Mouse (Mus musculus) embryonic facial prominence, embryonic 10.5 days (tissue): ENCODE data around the gene Gm49396. TPM values are rescaled to one million over a fixed set of nuclear protein-coding genes. Genes with fewer than 3 reads are reported as not detected.

Experiments
- DNase-seq: peaks from one replicate; pipeline ENCODE4 v3.0.0-alpha.2; 2017; ENCODE audit warnings: low spot score
- H3K27ac ChIP-seq: fragments of 300-500 bp; sonication (generic); replicated peaks from 2 replicates; pipeline ENCODE4 v1.5.1; 2016; ENCODE audit warnings: mild to moderate bottlenecking
- H3K27me3 ChIP-seq: fragments of 300-500 bp; sonication (generic); replicated peaks from 2 replicates; pipeline ENCODE4 v1.6.1; 2016; ENCODE audit warnings: low read depth, mild to moderate bottlenecking; ENCODE audit not compliant: poor library complexity, severe bottlenecking
- H3K36me3 ChIP-seq: fragments of 300-500 bp; sonication (generic); replicated peaks from 2 replicates; pipeline ENCODE4 v1.6.1; 2016; ENCODE audit warnings: mild to moderate bottlenecking, moderate library complexity
- H3K4me1 ChIP-seq: fragments of 300-500 bp; sonication (generic); 2 replicates; pipeline ENCODE4 v1.6.1; 2016
- H3K4me3 ChIP-seq: fragments of 300-500 bp; sonication (generic); 2 replicates; pipeline ENCODE4 v1.5.1; 2016; ENCODE audit warnings: mild to moderate bottlenecking, moderate library complexity
- H3K9me3 ChIP-seq: fragments of 300-500 bp; sonication (generic); 2 replicates; pipeline ENCODE4 v1.6.1; 2016; ENCODE audit warnings: mild to moderate bottlenecking
- WGBS: fragments of 180-500 bp; shearing (Covaris S2); methylation state at CpG from one replicate; pipeline ENCODE4 v1.1.7; 2016; 5-methylcytosine and 5-hydroxymethylcytosine counted together
- polyA plus RNA-seq: library from polyadenylated mRNA; unstranded; fragments of >200 nt; fragmentation: Nextera tagmentation; extraction: Ambion mirVana; gene quantifications from 2 replicates; pipeline ENCODE4 v1.2.1, GENCODE M21; 2016

Gm49396 gene
- polyA plus RNA-seq, 1 experiment from 2014 or later: 14.2 TPM

DNA sequence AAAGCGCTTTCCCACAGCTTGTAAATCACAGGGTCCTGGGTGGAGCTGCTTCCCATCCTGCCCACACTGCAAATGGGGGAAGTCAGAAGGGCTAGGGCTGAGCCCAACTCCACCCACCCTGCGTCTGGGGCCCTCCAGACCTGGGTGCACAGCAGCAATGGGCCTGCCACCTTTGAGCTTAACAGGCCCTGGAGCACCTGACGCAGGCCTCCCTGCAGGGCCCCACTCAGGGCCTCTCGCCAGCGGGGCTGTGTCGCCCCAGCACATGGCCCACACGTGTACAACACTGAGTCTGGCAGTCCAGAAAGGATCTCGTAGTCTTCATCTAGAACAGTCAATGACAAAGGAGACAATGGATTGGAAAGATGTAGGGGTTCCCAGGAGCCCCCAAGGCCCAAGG is 16.8 kb downstream of the Gm49396 start:
- Histone ChIP-seq H3K4me3 (no peak overlapping the region), H3K36me3 (peaks cover 100% of the 10 kb centered on the region), H3K4me1 (no peaks in the 10 kb centered on the region), H3K9me3 (no peaks in the 10 kb centered on the region), H3K27ac (no peak overlapping the region), H3K27me3 (no peaks in the 10 kb centered on the region)
- no peak for DNase-seq
- 96% methylated on average over 8 of the region's 8 CpGs for WGBS

DNA sequence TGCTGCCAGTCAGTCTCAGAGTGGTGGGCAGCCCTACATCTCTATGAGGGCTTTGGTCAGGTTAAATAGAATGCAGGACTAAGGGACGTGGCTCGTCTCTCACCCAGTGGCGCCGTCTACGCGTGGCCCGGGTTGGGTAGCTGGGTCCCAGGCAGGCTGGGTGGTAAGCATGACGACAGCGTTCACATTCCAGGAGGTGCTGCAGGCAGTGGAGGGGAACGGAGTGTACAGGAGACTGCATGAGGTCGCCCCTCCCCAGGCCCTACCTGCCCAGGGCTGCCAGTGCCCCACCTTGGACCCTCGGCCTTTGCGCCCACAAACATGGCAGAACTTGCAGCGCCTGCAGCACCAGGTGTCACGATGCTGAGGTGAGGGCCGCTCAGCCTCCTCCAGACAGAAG is 18.4 kb downstream of the Gm49396 start:
- WGBS: 95% methylated on average over 16 of the region's 16 CpGs
- no peaks in the 10 kb centered on the region for H3K27me3 ChIP-seq
- H3K36me3 ChIP-seq: peaks cover 100% of the 10 kb centered on the region
- H3K4me1 ChIP-seq: peaks cover 1% of the 10 kb centered on the region
- no peak overlapping the region for H3K4me3 ChIP-seq
- H3K27ac ChIP-seq: no peak overlapping the region
- DNase-seq: no peak
- no peaks in the 10 kb centered on the region for H3K9me3 ChIP-seq

DNA sequence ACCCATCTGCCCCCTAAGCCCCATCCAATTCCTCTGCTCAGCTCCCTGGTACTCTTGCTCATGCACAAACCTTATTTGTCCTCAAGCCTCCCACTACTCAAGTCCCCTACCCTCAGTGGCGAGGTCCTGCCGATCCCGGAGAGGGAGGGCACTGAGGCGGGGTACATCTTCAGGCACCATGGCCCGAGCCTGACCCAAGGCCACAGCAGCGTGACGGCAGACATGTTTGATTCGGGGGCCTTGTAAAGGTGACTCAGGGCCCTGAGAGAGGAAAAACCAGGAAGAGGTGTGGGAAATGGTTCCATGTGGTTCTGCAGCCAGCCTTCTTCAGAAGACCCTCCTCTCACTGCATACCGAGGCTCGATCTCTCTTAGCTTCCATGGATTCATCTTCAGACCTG is 21.2 kb downstream of the Gm49396 start:
- Histone ChIP-seq H3K9me3 (no peaks in the 10 kb centered on the region), H3K27ac (no peak overlapping the region), H3K4me3 (no peak overlapping the region), H3K27me3 (no peaks in the 10 kb centered on the region), H3K4me1 (peaks cover 15% of the 10 kb centered on the region), H3K36me3 (peaks cover 78% of the 10 kb centered on the region)
- WGBS: 93% methylated on average over 10 of the region's 10 CpGs
- DNase-seq: no peak

DNA sequence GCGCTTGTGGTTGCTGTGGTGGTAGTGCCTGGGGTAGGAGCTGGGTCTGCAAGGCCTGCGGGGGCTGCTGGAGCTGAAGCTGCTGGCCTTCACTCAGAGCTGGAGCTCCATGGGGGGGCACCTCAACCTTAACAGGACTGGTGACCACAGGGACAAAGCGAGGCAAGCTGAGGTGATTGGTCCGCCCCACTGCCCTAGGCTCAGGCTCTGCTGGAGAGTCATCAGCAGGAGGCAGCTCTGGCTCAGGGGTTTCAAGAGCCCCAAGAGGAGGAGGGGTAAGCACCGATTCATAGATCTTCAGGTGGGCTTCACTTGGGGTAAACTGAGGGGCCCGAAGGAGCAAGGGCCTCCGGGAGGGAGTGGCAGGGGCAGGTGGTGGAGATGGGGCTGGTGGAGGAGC is 22.0 kb downstream of the Gm49396 start:
- WGBS: 94% methylated on average over 7 of the region's 7 CpGs
- H3K4me1 ChIP-seq: peaks cover 21% of the 10 kb centered on the region
- H3K27ac ChIP-seq: no peak overlapping the region
- peaks cover 70% of the 10 kb centered on the region for H3K36me3 ChIP-seq
- no peaks in the 10 kb centered on the region for H3K9me3 ChIP-seq
- no peaks in the 10 kb centered on the region for H3K27me3 ChIP-seq
- DNase-seq: no peak
- H3K4me3 ChIP-seq: peak overlapping the region; percentile 8; the same call in 1 of the 2 replicates

DNA sequence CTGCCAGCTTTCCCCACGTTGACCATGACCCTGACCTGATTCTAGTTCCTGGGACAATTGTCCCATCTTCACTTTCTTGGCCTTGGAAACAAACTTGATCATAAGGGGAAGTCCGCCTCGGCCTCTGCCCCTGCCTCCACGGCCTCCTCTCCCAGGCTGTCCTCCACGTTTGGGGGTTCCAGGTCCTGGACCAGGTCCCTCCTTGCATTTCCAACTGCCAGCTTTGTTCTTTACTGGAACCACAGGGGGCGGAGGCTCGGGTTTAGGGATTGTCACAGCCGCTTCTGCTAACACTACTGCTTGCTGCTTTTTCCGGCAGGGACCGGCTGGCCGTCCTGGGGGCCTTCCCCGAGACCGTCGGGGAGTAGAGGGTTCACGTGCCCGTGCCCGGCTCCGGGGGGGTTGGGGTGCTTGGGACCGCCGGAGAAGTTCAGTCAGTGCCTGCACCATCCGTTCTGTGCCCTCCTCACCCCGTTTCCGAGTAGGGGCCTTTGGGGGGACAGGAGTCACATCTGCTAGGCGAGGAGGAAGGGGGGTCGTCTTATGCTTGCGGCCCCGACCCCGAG is 23.4 kb downstream of the Gm49396 start:
- peaks cover 24% of the 10 kb centered on the region for H3K4me1 ChIP-seq
- H3K27ac ChIP-seq: no peak overlapping the region
- H3K4me3 ChIP-seq: peak overlapping the region; percentile 99
- no peaks in the 10 kb centered on the region for H3K9me3 ChIP-seq
- no peaks in the 10 kb centered on the region for H3K27me3 ChIP-seq
- 90% methylated on average over 28 of the region's 28 CpGs for WGBS
- DNase-seq: no peak
- H3K36me3 ChIP-seq: peaks cover 56% of the 10 kb centered on the region

DNA sequence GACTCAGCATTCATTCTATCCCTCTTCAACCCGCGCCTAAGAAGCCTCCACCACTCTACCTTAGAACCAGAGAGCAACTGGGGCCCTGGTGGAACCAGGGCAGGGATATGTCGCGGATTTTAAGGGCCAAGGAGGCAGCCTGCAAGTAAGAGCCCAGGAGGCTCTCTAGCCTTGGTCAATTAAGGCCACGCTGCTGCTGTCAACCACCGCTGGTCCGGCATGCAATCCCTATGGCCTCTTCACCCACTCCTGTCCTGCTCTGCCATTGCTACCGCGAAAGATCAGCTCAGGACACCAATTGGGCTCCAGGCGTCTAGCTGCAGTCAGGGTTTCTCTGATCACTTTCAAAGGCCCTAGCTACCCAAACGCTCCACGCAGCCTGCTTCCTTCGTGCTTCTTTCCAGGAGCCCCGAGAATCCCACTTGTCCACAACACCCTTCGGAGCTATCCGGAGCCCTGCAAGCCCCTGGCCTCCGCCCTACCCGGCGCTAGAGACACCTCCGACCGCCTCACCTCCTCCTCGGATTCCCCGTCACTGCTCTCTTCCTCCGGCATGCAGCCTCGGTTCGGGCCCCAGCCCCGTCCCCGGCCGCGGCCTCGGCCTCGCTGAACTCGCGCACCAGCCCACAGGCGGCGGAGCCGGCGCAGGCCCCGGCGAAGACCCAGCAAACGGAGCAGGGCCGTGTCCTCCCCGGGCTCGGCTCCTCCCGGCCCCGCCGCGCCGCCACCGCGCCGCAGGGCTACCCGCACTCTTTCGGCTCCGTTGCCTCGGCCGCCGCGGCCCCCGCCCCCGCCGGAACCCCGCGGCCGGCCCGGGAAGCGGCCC is 24.9 kb downstream of the Gm49396 start:
- peaks cover 24% of the 10 kb centered on the region for H3K4me1 ChIP-seq
- peak overlapping the region; percentile 99 for H3K4me3 ChIP-seq
- H3K9me3 ChIP-seq: no peaks in the 10 kb centered on the region
- WGBS: under 1% methylated on average over 67 of the region's 67 CpGs
- peak overlapping the region; percentile 99 for H3K27ac ChIP-seq
- no peaks in the 10 kb centered on the region for H3K27me3 ChIP-seq
- H3K36me3 ChIP-seq: peaks cover 41% of the 10 kb centered on the region
- DNase-seq: no peak

DNA sequence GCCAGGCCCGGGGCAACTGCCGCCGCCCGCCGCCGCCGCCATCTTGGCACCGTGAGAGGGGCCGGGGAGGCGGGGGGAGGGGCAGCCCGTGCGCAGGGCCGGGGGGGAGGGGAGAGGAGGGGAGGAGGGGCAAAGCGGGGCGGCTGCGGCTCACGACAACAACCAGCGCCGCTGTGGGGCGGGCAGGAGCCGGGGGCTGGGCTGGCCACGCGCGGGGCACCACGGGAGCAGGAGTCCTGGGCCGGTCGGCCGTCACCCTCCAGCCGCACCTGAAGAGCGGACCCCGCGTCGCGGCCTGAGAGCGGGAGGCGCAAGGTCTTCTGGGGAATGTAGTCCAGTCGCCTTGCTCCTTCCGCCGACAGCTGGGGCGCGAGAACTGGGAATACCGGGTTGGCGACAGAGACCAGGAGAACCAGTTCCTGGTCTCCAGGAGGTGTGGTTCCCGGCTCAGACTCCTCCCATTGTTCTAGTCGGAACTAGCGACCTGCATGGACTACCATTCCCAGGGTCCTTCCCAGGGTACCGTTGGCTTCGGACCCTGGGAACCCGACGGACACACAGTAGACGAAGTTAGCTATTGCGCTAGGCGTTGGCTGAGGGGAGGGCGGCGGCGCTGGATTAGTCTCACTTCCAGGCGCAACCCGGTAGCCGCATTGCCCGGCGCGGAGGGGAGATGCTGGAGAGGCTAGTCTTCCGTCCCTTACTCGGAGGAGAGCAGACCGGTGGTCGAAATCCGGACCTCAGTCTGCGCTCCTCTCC is 25.7 kb downstream of the Gm49396 start, which contains the start of gene Kmt2b:
Gene Kmt2b (minus strand): TSS at position 51 of the 759 bp plus-strand sequence.
- peaks cover 33% of the 10 kb centered on the region for H3K36me3 ChIP-seq
- peak; percentile 99 for DNase-seq
- H3K27ac ChIP-seq: peak within 1 kb of the TSS; percentile 99
- no peaks in the 10 kb centered on the region for H3K9me3 ChIP-seq
- H3K27me3 ChIP-seq: no peaks in the 10 kb centered on the region
- peaks cover 24% of the 10 kb centered on the region for H3K4me1 ChIP-seq
- WGBS: under 1% methylated on average over 66 of the region's 68 CpGs
- peak within 1 kb of the TSS; percentile 99 for H3K4me3 ChIP-seq

DNA sequence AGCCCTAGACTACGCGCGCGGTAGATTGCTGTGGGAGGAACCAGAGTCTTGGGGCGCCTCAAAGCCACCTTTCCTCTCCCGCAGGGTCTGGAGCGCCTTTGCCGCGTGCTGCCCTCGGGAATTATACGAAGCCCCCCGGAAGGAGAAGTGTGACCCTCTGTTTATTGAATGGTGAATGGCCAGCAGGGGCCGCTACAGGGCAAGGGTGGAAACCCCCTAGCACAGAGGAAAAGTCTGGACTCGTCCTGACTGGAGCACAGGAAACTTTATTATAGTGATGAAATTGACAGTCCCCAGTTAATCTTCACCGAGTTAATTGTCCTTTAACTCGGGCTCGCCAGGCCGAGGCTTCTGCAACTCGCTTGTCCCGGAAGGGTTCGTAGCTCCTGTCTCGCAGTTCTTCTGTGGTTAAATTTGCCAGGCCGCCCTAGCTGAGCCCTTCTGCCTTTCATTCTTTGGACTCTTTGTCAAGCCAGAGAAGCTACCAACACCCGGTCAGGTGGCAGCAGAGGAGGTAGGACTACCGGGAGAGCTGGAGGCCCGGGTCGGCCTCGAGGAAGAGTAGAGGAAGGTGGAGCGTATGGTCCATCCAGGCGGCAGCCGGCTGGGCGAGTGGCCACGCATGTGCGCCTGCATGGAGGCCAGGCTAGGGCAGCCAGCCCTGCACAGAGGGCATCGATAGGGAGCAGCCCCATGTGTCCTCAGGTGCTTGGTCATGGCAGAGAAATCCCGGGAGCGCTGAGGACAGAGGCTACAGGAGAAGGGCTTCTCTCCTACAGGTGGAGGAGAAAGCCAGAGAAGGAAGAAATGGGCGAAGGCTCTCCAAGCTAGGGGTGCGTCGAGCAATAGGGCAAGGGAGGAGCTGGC is 26.5 kb downstream of the Gm49396 start:
- Histone ChIP-seq H3K9me3 (no peaks in the 10 kb centered on the region), H3K4me1 (peaks cover 24% of the 10 kb centered on the region), H3K4me3 (peak overlapping the region; percentile 99), H3K36me3 (peaks cover 25% of the 10 kb centered on the region), H3K27me3 (no peaks in the 10 kb centered on the region), H3K27ac (peak overlapping the region; percentile 99)
- peak; percentile 90 for DNase-seq
- WGBS: 30% methylated on average over 40 of the region's 40 CpGs

DNA sequence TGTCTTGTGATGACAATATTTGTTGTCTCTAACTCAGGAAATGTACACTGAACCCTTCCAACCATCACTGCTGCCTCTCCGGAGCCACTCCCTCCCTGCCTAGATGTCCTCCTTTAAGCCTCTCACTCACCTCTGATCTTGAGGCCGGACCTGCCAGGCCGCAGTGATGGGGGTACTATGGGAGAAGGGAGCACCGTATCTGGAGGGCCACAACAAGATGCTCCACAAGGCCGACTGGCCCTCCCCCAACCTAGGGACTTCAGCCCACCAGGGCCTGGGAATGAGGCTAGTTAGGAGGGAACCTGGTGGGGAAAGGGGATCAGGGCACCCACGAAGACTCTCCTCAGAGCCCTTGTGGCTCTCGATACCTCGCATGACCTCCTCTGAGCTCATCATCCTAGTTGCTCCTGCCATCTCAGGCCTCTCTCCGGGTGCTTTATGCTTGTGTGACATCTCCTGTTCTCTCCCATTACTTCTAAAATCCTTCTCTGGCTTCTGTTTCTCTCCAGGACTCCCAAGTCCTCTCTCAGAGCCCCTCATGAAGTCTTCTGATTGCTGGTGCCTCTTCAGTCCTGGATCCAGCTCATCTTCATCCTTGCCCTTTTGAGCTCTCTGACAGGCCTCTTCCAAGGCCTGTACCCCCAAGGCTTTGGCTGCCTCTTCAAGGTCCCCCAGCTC is 27.9 kb downstream of the Gm49396 start:
- WGBS: 87% methylated on average over 9 of the region's 9 CpGs
- Histone ChIP-seq H3K4me3 (no peak overlapping the region), H3K4me1 (peaks cover 24% of the 10 kb centered on the region), H3K9me3 (no peaks in the 10 kb centered on the region), H3K27me3 (no peaks in the 10 kb centered on the region), H3K27ac (no peak overlapping the region), H3K36me3 (peaks cover 11% of the 10 kb centered on the region)
- DNase-seq: no peak

DNA sequence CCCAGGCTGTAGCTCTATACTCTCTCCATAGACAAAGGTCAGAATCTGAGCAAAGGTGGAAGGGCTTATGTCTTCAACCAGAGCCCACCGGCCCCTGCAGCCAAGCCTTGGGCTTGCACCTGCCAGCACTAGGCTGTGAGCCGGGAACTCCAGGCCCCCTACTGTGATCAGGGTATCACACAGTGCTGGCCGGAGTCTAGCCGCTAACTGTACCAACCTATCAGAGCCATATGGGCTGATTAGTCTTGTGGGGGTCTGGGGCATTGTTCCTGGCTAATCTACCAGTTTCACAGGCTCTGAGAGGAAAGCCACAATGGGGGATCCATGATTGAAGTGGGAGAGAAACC is 28.4 kb downstream of the Gm49396 start:
- H3K4me1 ChIP-seq: peaks cover 22% of the 10 kb centered on the region
- H3K36me3 ChIP-seq: peaks cover 6% of the 10 kb centered on the region
- H3K4me3 ChIP-seq: no peak overlapping the region
- H3K27me3 ChIP-seq: no peaks in the 10 kb centered on the region
- DNase-seq: no peak
- no peaks in the 10 kb centered on the region for H3K9me3 ChIP-seq
- no peak overlapping the region for H3K27ac ChIP-seq
- 40% methylated on average over 4 of the region's 4 CpGs for WGBS

DNA sequence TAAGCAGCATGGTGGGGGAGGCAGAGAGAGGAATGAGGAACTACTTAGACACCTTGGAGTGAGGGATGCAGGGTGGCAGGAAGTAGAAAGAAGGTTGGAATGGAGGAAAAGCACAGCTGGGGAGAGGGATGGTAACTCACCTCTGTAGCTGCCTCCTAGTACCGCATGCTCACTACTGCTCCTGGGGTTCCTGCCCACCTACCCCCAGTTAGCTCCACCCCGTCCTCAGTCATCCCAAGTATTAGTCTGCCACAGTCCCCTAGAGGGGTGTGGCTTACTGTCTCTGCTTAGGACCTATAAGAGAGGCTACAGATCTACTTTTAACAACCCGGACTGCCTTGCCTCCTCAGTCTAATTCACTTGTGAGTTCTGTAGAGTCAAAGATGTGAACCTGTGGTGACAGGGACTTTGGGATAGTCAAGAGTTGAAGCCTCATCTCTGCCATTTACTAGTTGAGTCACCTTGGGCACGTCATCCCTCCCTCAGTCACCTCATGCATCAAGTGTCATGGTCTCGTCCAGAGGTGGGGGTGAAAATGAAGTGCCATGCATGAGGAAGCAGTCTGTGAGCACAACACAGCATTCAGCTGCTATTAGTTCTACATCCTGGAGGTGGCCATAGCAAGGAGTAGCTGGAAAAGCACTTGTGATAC is 29.8 kb downstream of the Gm49396 start:
- H3K9me3 ChIP-seq: no peaks in the 10 kb centered on the region
- no peak for DNase-seq
- H3K27ac ChIP-seq: no peak overlapping the region
- peaks cover 9% of the 10 kb centered on the region for H3K4me1 ChIP-seq
- 62% methylated on average over 5 of the region's 5 CpGs for WGBS
- H3K4me3 ChIP-seq: no peak overlapping the region
- no peaks in the 10 kb centered on the region for H3K27me3 ChIP-seq
- no peaks in the 10 kb centered on the region for H3K36me3 ChIP-seq
